Mouse (Mus musculus) midbrain, embryonic 14.5 days (tissue): ENCODE measurements around the gene Ddn. TPM values are rescaled to one million over a fixed set of nuclear protein-coding genes. Genes with fewer than 3 reads are reported as not detected.

Experiments used
- ATAC-seq: fragments of 200-750 bp; cut with Nextera tagmentation; 2 replicates; pipeline ENCODE4 v1.8.0; 2017; ENCODE audit warnings: moderate number of reproducible peaks, moderate library complexity; ENCODE audit not compliant: low FRiP score, low TSS enrichment
- DNase-seq: peaks from one replicate; pipeline ENCODE4 v3.0.0-alpha.2; 2015
- H3K27ac ChIP-seq: fragments of 300-500 bp; sonication (generic); replicated peaks from 2 replicates; pipeline ENCODE4 v1.5.1; 2014; ENCODE audit warnings: mild to moderate bottlenecking, low read depth, low read length, moderate library complexity
- H3K27me3 ChIP-seq: fragments of 300-500 bp; sonication (generic); 2 replicates; pipeline ENCODE4 v1.6.1; 2014; ENCODE audit warnings: low read length, control low read depth, mixed read lengths; ENCODE audit not compliant: control insufficient read depth, insufficient read depth
- H3K36me3 ChIP-seq: fragments of 300-500 bp; sonication (generic); 2 replicates; pipeline ENCODE4 v1.6.1; 2014; ENCODE audit warnings: low read length, control low read depth; ENCODE audit not compliant: control insufficient read depth, insufficient read depth
- H3K4me1 ChIP-seq: fragments of 300-500 bp; sonication (generic); 2 replicates; pipeline ENCODE4 v1.6.1; 2014; ENCODE audit warnings: mild to moderate bottlenecking, antibody characterized with exemption, low read length, control low read depth; ENCODE audit not compliant: control insufficient read depth, insufficient read depth
- H3K4me2 ChIP-seq: fragments of 300-500 bp; sonication (generic); 2 replicates; pipeline ENCODE4 v1.6.1; 2014; ENCODE audit warnings: mild to moderate bottlenecking, low read length, moderate library complexity
- H3K4me3 ChIP-seq: fragments of 300-500 bp; sonication (generic); replicated peaks from 2 replicates; pipeline ENCODE4 v1.5.1; 2014; ENCODE audit warnings: low read depth, low read length
- H3K9ac ChIP-seq: fragments of 300-500 bp; sonication (generic); replicated peaks from 2 replicates; pipeline ENCODE4 v1.6.1; 2014; ENCODE audit warnings: mild to moderate bottlenecking, low read length, moderate library complexity
- H3K9me3 ChIP-seq: fragments of 300-500 bp; sonication (generic); 2 replicates; pipeline ENCODE4 v1.6.1; 2016; ENCODE audit warnings: low read length, control low read depth, mixed read lengths; ENCODE audit not compliant: control insufficient read depth
- WGBS: fragments of 180-500 bp; shearing (Covaris S2); extraction: QIAGEN DNeasy Blood & Tissue Kit; methylation state at CpG from one replicate; pipeline ENCODE4 v1.1.7; 2014; 5-methylcytosine and 5-hydroxymethylcytosine counted together
- polyA plus RNA-seq: library from polyadenylated mRNA; unstranded; fragments of >200 nt; fragmentation: Nextera tagmentation; extraction: Ambion mirVana; gene quantifications from 2 replicates; pipeline ENCODE4 v1.2.1, GENCODE M21; 2014

The Ddn gene
- polyA plus RNA-seq, 1 experiment from 2014 or later, result 0.66 TPM

- 0 out of 2 replicates have a peak, but pooled peaks cover 5% of the 10 kb centered on the region for H3K4me1 ChIP-seq
- H3K9me3 ChIP-seq, result 0 out of 2 replicates have a peak, but pooled peaks cover 2% of the 10 kb centered on the region
- peak within 1 kb of the TSS; percentile 14; the same call in 1 of the 2 replicates for H3K4me3 ChIP-seq
- H3K36me3 ChIP-seq, result no peaks in the 10 kb centered on the region
- ATAC-seq (no peak), DNase-seq (peak; percentile 75)
- H3K27ac ChIP-seq, result no peak within 1 kb of the TSS
- H3K4me2 ChIP-seq, result peak within 1 kb of the TSS; percentile 17; the same call in 1 of the 2 replicates
- H3K9ac ChIP-seq, result no peak within 1 kb of the TSS; the same call in 1 of the 2 replicates
- H3K27me3 ChIP-seq, result peaks cover 90% of the 10 kb centered on the region
- under 1% methylated on average over 51 of the region's 51 CpGs for whole genome bisulfite sequencing
Measured at GRCm38 (mm10) chr15:98789661-98790535, 19.4 kb downstream of the Ddn start, which contains the start of gene Wnt1. Gene Wnt1, plus strand, starts transcription at chr15:98789857.

- Histone ChIP-seq H3K9ac (no peak overlapping the region), H3K36me3 (no peaks in the 10 kb centered on the region), H3K4me3 (no peak overlapping the region), H3K4me2 (no peak overlapping the region), H3K27ac (no peak overlapping the region), H3K4me1 (0 out of 2 replicates have a peak, but pooled peaks cover 5% of the 10 kb centered on the region), H3K27me3 (peaks cover 82% of the 10 kb centered on the region), H3K9me3 (0 out of 2 replicates have a peak, but pooled peaks cover 2% of the 10 kb centered on the region)
- WGBS, result 10% methylated on average over 24 of the region's 24 CpGs
- no peak for DNase-seq
- ATAC-seq, result no peak
Measured at GRCm38 (mm10) chr15:98788972-98789660, 20.2 kb downstream of the Ddn start.

GRCm38 (mm10) chr15:98787930-98788329 lies 21.4 kb downstream of the Ddn start:
- Histone ChIP-seq H3K9me3 (0 out of 2 replicates have a peak, but pooled peaks cover 2% of the 10 kb centered on the region), H3K36me3 (no peaks in the 10 kb centered on the region), H3K27me3 (peaks cover 70% of the 10 kb centered on the region), H3K4me3 (no peak overlapping the region), H3K4me1 (0 out of 2 replicates have a peak, but pooled peaks cover 5% of the 10 kb centered on the region), H3K27ac (no peak overlapping the region), H3K9ac (no peak overlapping the region), H3K4me2 (no peak overlapping the region)
- WGBS, result 49% methylated on average over 4 of the region's 4 CpGs
- peak; percentile 77 for DNase-seq
- no peak for ATAC-seq

GRCm38 (mm10) chr15:98785744-98786143 lies 23.5 kb downstream of the Ddn start:
- 50% methylated on average over 7 of the region's 7 CpGs for WGBS
- H3K4me1 ChIP-seq, result 0 out of 2 replicates have a peak, but pooled peaks cover 2% of the 10 kb centered on the region
- ATAC-seq (no peak), DNase-seq (peak; percentile 53)
- H3K36me3 ChIP-seq, result no peaks in the 10 kb centered on the region
- H3K9ac ChIP-seq, result no peak overlapping the region
- no peak overlapping the region for H3K4me2 ChIP-seq
- 0 out of 2 replicates have a peak, but pooled peaks cover 2% of the 10 kb centered on the region for H3K9me3 ChIP-seq
- peaks cover 67% of the 10 kb centered on the region for H3K27me3 ChIP-seq
- no peak overlapping the region for H3K4me3 ChIP-seq
- H3K27ac ChIP-seq, result no peak overlapping the region

- WGBS, result 37% methylated on average over 6 of the region's 6 CpGs
- peaks cover 7% of the 10 kb centered on the region for H3K4me1 ChIP-seq
- DNase-seq (no peak), ATAC-seq (no peak)
- no peak overlapping the region for H3K4me2 ChIP-seq
- no peak overlapping the region for H3K4me3 ChIP-seq
- H3K9ac ChIP-seq, result no peak overlapping the region
- H3K9me3 ChIP-seq, result 0 out of 2 replicates have a peak, but pooled peaks cover 2% of the 10 kb centered on the region
- H3K27me3 ChIP-seq, result peaks cover 70% of the 10 kb centered on the region
- H3K27ac ChIP-seq, result no peak overlapping the region
- H3K36me3 ChIP-seq, result no peaks in the 10 kb centered on the region
Measured at GRCm38 (mm10) chr15:98781166-98781565, 28.1 kb downstream of the Ddn start.

GRCm38 (mm10) chr15:98780573-98780972 lies 28.7 kb downstream of the Ddn start:
- no peaks in the 10 kb centered on the region for H3K36me3 ChIP-seq
- DNase-seq (peak; percentile 33), ATAC-seq (no peak)
- H3K27ac ChIP-seq, result no peak overlapping the region
- 3% methylated on average over 13 of the region's 13 CpGs for WGBS
- peaks cover 72% of the 10 kb centered on the region for H3K27me3 ChIP-seq
- no peak overlapping the region for H3K9ac ChIP-seq
- no peaks in the 10 kb centered on the region for H3K9me3 ChIP-seq
- no peak overlapping the region for H3K4me3 ChIP-seq
- no peak overlapping the region for H3K4me2 ChIP-seq
- peaks cover 13% of the 10 kb centered on the region for H3K4me1 ChIP-seq

GRCm38 (mm10) chr15:98780075-98780474 lies 29.2 kb downstream of the Ddn start:
- Histone ChIP-seq H3K4me2 (no peak overlapping the region), H3K4me1 (peaks cover 15% of the 10 kb centered on the region), H3K4me3 (no peak overlapping the region), H3K27ac (no peak overlapping the region), H3K9me3 (no peaks in the 10 kb centered on the region), H3K36me3 (no peaks in the 10 kb centered on the region), H3K9ac (no peak overlapping the region), H3K27me3 (peaks cover 74% of the 10 kb centered on the region)
- ATAC-seq, result no peak
- DNase-seq, result no peak
- 10% methylated on average over 8 of the region's 8 CpGs for WGBS

GRCm38 (mm10) chr15:98778806-98779205 lies 30.5 kb downstream of the Ddn start:
- H3K27me3 ChIP-seq, result peaks cover 86% of the 10 kb centered on the region
- no peak for DNase-seq
- ATAC-seq, result no peak
- no peak overlapping the region for H3K9ac ChIP-seq
- no peak overlapping the region for H3K4me3 ChIP-seq
- no peak overlapping the region for H3K4me2 ChIP-seq
- H3K36me3 ChIP-seq, result no peaks in the 10 kb centered on the region
- H3K9me3 ChIP-seq, result no peaks in the 10 kb centered on the region
- H3K27ac ChIP-seq, result no peak overlapping the region
- WGBS, result 4% methylated on average over 10 of the region's 11 CpGs
- H3K4me1 ChIP-seq, result peaks cover 15% of the 10 kb centered on the region
